Mouse (Mus musculus): Measurements from ENCODE around the gene Fer1l4. TPM values are rescaled to one million over a fixed set of nuclear protein-coding genes. Genes with fewer than 3 reads are reported as not detected.
A peak's percentile ranks its signal among the peaks of the same experiment; 100 is the strongest.

The Fer1l4 gene
- polyA plus RNA-seq (2015; fragmentation: Nextera tagmentation; extraction: Ambion mirVana) = not detected in 2 replicates

GRCm38 (mm10) chr2:156052816-156053215, at the start of gene Fer1l4:
TSS of gene Fer1l4 (minus strand) at chr2:156052947.
- no peak within 1 kb of the TSS for H3K4me3 ChIP-seq (ENCODE audit: low read length)
- H3K4me1 ChIP-seq (ENCODE audit: control insufficient read depth, insufficient read depth, low read depth, low read length) = no peaks in the 10 kb centered on the region
- WGBS = 85% methylated on average over 9 of the region's 9 CpGs
- no peak within 1 kb of the TSS for H3K27ac ChIP-seq (ENCODE audit: low read depth, low read length)
- no peak within 1 kb of the TSS for H3K9ac ChIP-seq (ENCODE audit: low read depth, low read length)
- no peak within 1 kb of the TSS for H3K4me2 ChIP-seq (ENCODE audit: low read length)
- no peaks in the 10 kb centered on the region for H3K36me3 ChIP-seq (ENCODE audit: control insufficient read depth, insufficient read depth, low read length)
- H3K27me3 ChIP-seq (replicated peaks; ENCODE audit: control insufficient read depth, insufficient read depth, low read length) = no peaks in the 10 kb centered on the region
- H3K9me3 ChIP-seq (ENCODE audit: control insufficient read depth, low read length) = no peaks in the 10 kb centered on the region; the same call in 1 of the 2 replicates
- no peak for ATAC-seq

- 72% methylated on average over 5 of the region's 5 CpGs for WGBS
These were observed 39.2 kb upstream of the Fer1l4 start for GRCm38 (mm10) chr2:156091926-156092325.

GRCm38 (mm10) chr2:156089799-156090198, 37.1 kb upstream of the Fer1l4 start:
- Histone ChIP-seq H3K9ac (ENCODE audit: low read depth, low read length) (no peak overlapping the region), H3K27me3 (replicated peaks; ENCODE audit: control insufficient read depth, insufficient read depth, low read length) (no peaks in the 10 kb centered on the region), H3K4me2 (ENCODE audit: low read length) (no peak overlapping the region), H3K9me3 (ENCODE audit: control insufficient read depth, low read length) (no peaks in the 10 kb centered on the region), H3K27ac (ENCODE audit: low read depth, low read length) (no peak overlapping the region), H3K36me3 (ENCODE audit: control insufficient read depth, insufficient read depth, low read length) (peaks cover 2% of the 10 kb centered on the region; the same call in 1 of the 2 replicates), H3K4me1 (ENCODE audit: control insufficient read depth, insufficient read depth, low read depth, low read length) (no peaks in the 10 kb centered on the region; the same call in 1 of the 2 replicates), H3K4me3 (ENCODE audit: low read length) (no peak overlapping the region)
- 43% methylated on average over 1 of the region's 1 CpGs for WGBS
- peak; percentile 69; the same call in 1 of the 2 replicates for ATAC-seq

More at GRCm38 (mm10) chr2:156091926-156092325, 39.2 kb upstream of the Fer1l4 start:
- H3K9ac ChIP-seq (ENCODE audit: low read depth, low read length) = no peak overlapping the region
- H3K27ac ChIP-seq (ENCODE audit: low read depth, low read length) = no peak overlapping the region
- no peak overlapping the region for H3K4me3 ChIP-seq (ENCODE audit: low read length)
- ATAC-seq = no peak
- no peaks in the 10 kb centered on the region for H3K9me3 ChIP-seq (ENCODE audit: control insufficient read depth, low read length)
- no peaks in the 10 kb centered on the region for H3K27me3 ChIP-seq (replicated peaks; ENCODE audit: control insufficient read depth, insufficient read depth, low read length)
- H3K4me1 ChIP-seq (ENCODE audit: control insufficient read depth, insufficient read depth, low read depth, low read length) = no peaks in the 10 kb centered on the region; the same call in 1 of the 2 replicates
- H3K4me2 ChIP-seq (ENCODE audit: low read length) = no peak overlapping the region
- H3K36me3 ChIP-seq (ENCODE audit: control insufficient read depth, insufficient read depth, low read length) = peaks cover 11% of the 10 kb centered on the region

- 94% methylated on average over 7 of the region's 7 CpGs for WGBS
- Histone ChIP-seq H3K27me3 (replicated peaks; ENCODE audit: control insufficient read depth, insufficient read depth, low read length) (no peaks in the 10 kb centered on the region), H3K4me2 (ENCODE audit: low read length) (no peak overlapping the region), H3K36me3 (ENCODE audit: control insufficient read depth, insufficient read depth, low read length) (no peaks in the 10 kb centered on the region), H3K9me3 (ENCODE audit: control insufficient read depth, low read length) (no peaks in the 10 kb centered on the region), H3K4me3 (ENCODE audit: low read length) (no peak overlapping the region), H3K27ac (ENCODE audit: low read depth, low read length) (no peak overlapping the region), H3K4me1 (ENCODE audit: control insufficient read depth, insufficient read depth, low read depth, low read length) (no peaks in the 10 kb centered on the region; the same call in 1 of the 2 replicates), H3K9ac (ENCODE audit: low read depth, low read length) (no peak overlapping the region)
- no peak for ATAC-seq
These were observed 34.8 kb upstream of the Fer1l4 start for GRCm38 (mm10) chr2:156087391-156088110.

- H3K4me2 ChIP-seq (ENCODE audit: low read length) = no peak overlapping the region
- H3K9ac ChIP-seq (ENCODE audit: low read depth, low read length) = no peak overlapping the region
- ATAC-seq = no peak
- H3K27me3 ChIP-seq (replicated peaks; ENCODE audit: control insufficient read depth, insufficient read depth, low read length) = no peaks in the 10 kb centered on the region
- H3K4me1 ChIP-seq (ENCODE audit: control insufficient read depth, insufficient read depth, low read depth, low read length) = 0 out of 2 replicates have a peak, but pooled peaks cover 3% of the 10 kb centered on the region
- no peak overlapping the region for H3K4me3 ChIP-seq (ENCODE audit: low read length)
- WGBS = 91% methylated on average over 3 of the region's 3 CpGs
- H3K36me3 ChIP-seq (ENCODE audit: control insufficient read depth, insufficient read depth, low read length) = no peaks in the 10 kb centered on the region
- H3K27ac ChIP-seq (ENCODE audit: low read depth, low read length) = no peak overlapping the region
- no peaks in the 10 kb centered on the region for H3K9me3 ChIP-seq (ENCODE audit: control insufficient read depth, low read length)
These were observed 31.8 kb upstream of the Fer1l4 start for GRCm38 (mm10) chr2:156084541-156084940.

GRCm38 (mm10) chr2:156080391-156080790, 27.6 kb upstream of the Fer1l4 start:
- no peak overlapping the region for H3K4me2 ChIP-seq (ENCODE audit: low read length)
- no peak overlapping the region for H3K9ac ChIP-seq (ENCODE audit: low read depth, low read length)
- no peak overlapping the region for H3K4me3 ChIP-seq (ENCODE audit: low read length)
- 0 out of 2 replicates have a peak, but pooled peaks cover 3% of the 10 kb centered on the region for H3K4me1 ChIP-seq (ENCODE audit: control insufficient read depth, insufficient read depth, low read depth, low read length)
- no peaks in the 10 kb centered on the region for H3K27me3 ChIP-seq (replicated peaks; ENCODE audit: control insufficient read depth, insufficient read depth, low read length)
- peaks cover 27% of the 10 kb centered on the region for H3K36me3 ChIP-seq (ENCODE audit: control insufficient read depth, insufficient read depth, low read length)
- H3K9me3 ChIP-seq (ENCODE audit: control insufficient read depth, low read length) = no peaks in the 10 kb centered on the region
- 78% methylated on average over 7 of the region's 7 CpGs for WGBS
- H3K27ac ChIP-seq (ENCODE audit: low read depth, low read length) = no peak overlapping the region
- no peak for ATAC-seq

- no peak overlapping the region for H3K4me3 ChIP-seq (ENCODE audit: low read length)
- no peak overlapping the region for H3K27ac ChIP-seq (ENCODE audit: low read depth, low read length)
- 41% methylated on average over 4 of the region's 4 CpGs for WGBS
- H3K4me2 ChIP-seq (ENCODE audit: low read length) = no peak overlapping the region
- no peak overlapping the region for H3K9ac ChIP-seq (ENCODE audit: low read depth, low read length)
- H3K9me3 ChIP-seq (ENCODE audit: control insufficient read depth, low read length) = no peaks in the 10 kb centered on the region
- 0 out of 2 replicates have a peak, but pooled peaks cover 3% of the 10 kb centered on the region for H3K4me1 ChIP-seq (ENCODE audit: control insufficient read depth, insufficient read depth, low read depth, low read length)
- no peaks in the 10 kb centered on the region for H3K27me3 ChIP-seq (replicated peaks; ENCODE audit: control insufficient read depth, insufficient read depth, low read length)
- ATAC-seq = no peak
- peaks cover 29% of the 10 kb centered on the region for H3K36me3 ChIP-seq (ENCODE audit: control insufficient read depth, insufficient read depth, low read length)
These were observed 26.9 kb upstream of the Fer1l4 start for GRCm38 (mm10) chr2:156079674-156080073.

- Histone ChIP-seq H3K27ac (ENCODE audit: low read depth, low read length) (no peak overlapping the region), H3K9ac (ENCODE audit: low read depth, low read length) (no peak overlapping the region), H3K4me3 (ENCODE audit: low read length) (no peak overlapping the region), H3K4me1 (ENCODE audit: control insufficient read depth, insufficient read depth, low read depth, low read length) (0 out of 2 replicates have a peak, but pooled peaks cover 3% of the 10 kb centered on the region), H3K36me3 (ENCODE audit: control insufficient read depth, insufficient read depth, low read length) (peaks cover 32% of the 10 kb centered on the region), H3K27me3 (replicated peaks; ENCODE audit: control insufficient read depth, insufficient read depth, low read length) (no peaks in the 10 kb centered on the region), H3K4me2 (ENCODE audit: low read length) (no peak overlapping the region), H3K9me3 (ENCODE audit: control insufficient read depth, low read length) (no peaks in the 10 kb centered on the region)
- WGBS = 89% methylated on average over 8 of the region's 8 CpGs
- no peak for ATAC-seq
These were observed 26.4 kb upstream of the Fer1l4 start for GRCm38 (mm10) chr2:156079183-156079560.

- no peak for ATAC-seq
- 94% methylated on average over 15 of the region's 16 CpGs for WGBS
- H3K9ac ChIP-seq (ENCODE audit: low read depth, low read length) = no peak overlapping the region
- no peaks in the 10 kb centered on the region for H3K27me3 ChIP-seq (replicated peaks; ENCODE audit: control insufficient read depth, insufficient read depth, low read length)
- no peaks in the 10 kb centered on the region for H3K9me3 ChIP-seq (ENCODE audit: control insufficient read depth, low read length)
- H3K36me3 ChIP-seq (ENCODE audit: control insufficient read depth, insufficient read depth, low read length) = peaks cover 38% of the 10 kb centered on the region
- H3K27ac ChIP-seq (ENCODE audit: low read depth, low read length) = no peak overlapping the region
- H3K4me3 ChIP-seq (ENCODE audit: low read length) = no peak overlapping the region
- H3K4me2 ChIP-seq (ENCODE audit: low read length) = no peak overlapping the region
- H3K4me1 ChIP-seq (ENCODE audit: control insufficient read depth, insufficient read depth, low read depth, low read length) = 0 out of 2 replicates have a peak, but pooled peaks cover 3% of the 10 kb centered on the region
These were observed 25.9 kb upstream of the Fer1l4 start for GRCm38 (mm10) chr2:156078421-156079182.

All from hindbrain, embryonic 16.5 days (tissue).